Comparison of ENCODE assay signal across 23 mouse cellular contexts in the genomic region with DNA sequence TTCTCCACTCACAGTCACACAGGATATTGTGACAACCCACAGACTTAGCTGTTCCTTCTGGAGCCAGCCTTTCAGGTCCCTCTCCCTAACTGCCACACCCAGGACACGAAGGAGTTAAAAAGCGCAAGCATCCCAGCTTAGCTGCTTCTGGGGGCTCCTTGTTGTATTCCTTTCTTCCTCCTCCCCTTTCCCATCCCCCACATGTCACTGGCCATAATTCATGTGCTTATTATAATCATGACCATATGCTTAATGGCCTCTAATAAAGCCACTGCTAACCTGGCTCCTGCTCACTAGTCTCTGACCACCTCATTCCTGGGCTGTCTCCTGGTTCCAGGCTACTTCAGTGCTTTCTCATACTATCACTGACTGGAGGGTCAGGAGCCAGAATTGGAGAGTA. TPM values are rescaled to one million over a fixed set of nuclear protein-coding genes. Genes with fewer than 3 reads are reported as not detected.
A peak's percentile ranks its signal among the peaks of the same experiment; 100 is the strongest.
DNase-seq lines count a peak whose midpoint lies in the region.
"Had no signal": no experiment of that assay in that cellular context is flagged by ENCODE, and none has a peak within 500 bp of the region (broad histone marks: within the 10 kb centered on the region; RNA-seq: fewer than 3 reads in every experiment).

No protein-coding gene starts in this region.

- H3K4me3 ChIP-seq in embryonic facial prominence, embryonic 10.5 days: no peak overlapping the region
- H3K4me3 ChIP-seq: forebrain, embryonic 10.5 days; forebrain, embryonic 13.5 days; heart, adult 2 months; heart, embryonic 10.5 days; heart, embryonic 13.5 days; hindbrain, embryonic 15.5 days; intestine, embryonic 15.5 days had no signal

- no peaks in the 10 kb centered on the region for H3K9me3 ChIP-seq in embryonic facial prominence, embryonic 10.5 days
- H3K9me3 ChIP-seq: forebrain, embryonic 10.5 days; forebrain, embryonic 13.5 days; heart, embryonic 10.5 days; heart, embryonic 13.5 days; hindbrain, embryonic 15.5 days; intestine, embryonic 15.5 days had no signal

- peak; percentile 63 for DNase-seq in embryo, embryonic 10.5 days (ENCODE audit: low spot score)
- peak; percentile 42 for DNase-seq in embryonic facial prominence, embryonic 10.5 days (ENCODE audit: low spot score)
- peak; percentile 83 for DNase-seq in hindlimb bud, embryonic 11.5 days (ENCODE audit: extremely low spot score, low read depth, low spot score)
- DNase-seq in mesoderm, embryonic 11.5 days (ENCODE audit: low read depth, low spot score): peak; percentile 69
- no peak for DNase-seq in B cell, adult 2 months
- DNase-seq in adrenal gland, postnatal 10 days: no peak
- no peak for DNase-seq in cerebellum, postnatal 14 days
- DNase-seq: adrenal gland, adult 2 months; adrenal gland, postnatal 25 days; cerebellum, adult 11-12 months; cerebellum, adult 8-10 months; cerebellum, postnatal 10 days; gastrocnemius, postnatal 25 days; heart, adult 2 months; heart, postnatal 14 days; heart, postnatal 4 days; kidney, adult 11 months had no signal

- H3K27ac ChIP-seq in embryonic facial prominence, embryonic 10.5 days (replicated peaks): no peak overlapping the region
- H3K27ac ChIP-seq: forebrain, embryonic 10.5 days; forebrain, embryonic 13.5 days; heart, adult 2 months; heart, embryonic 10.5 days; heart, embryonic 13.5 days; hindbrain, embryonic 15.5 days; intestine, embryonic 15.5 days had no signal

- no peaks in the 10 kb centered on the region for H3K36me3 ChIP-seq in embryonic facial prominence, embryonic 10.5 days (replicated peaks)
- H3K36me3 ChIP-seq: forebrain, embryonic 10.5 days; heart, embryonic 10.5 days; heart, embryonic 13.5 days; hindbrain, embryonic 15.5 days; intestine, embryonic 15.5 days had no signal

- peaks cover 34% of the 10 kb centered on the region for H3K27me3 ChIP-seq in embryonic facial prominence, embryonic 10.5 days (replicated peaks; ENCODE audit: low read depth, poor library complexity, severe bottlenecking)
- H3K27me3 ChIP-seq: hindbrain, embryonic 15.5 days; intestine, embryonic 15.5 days had no signal

- H3K4me1 ChIP-seq in embryonic facial prominence, embryonic 10.5 days: peaks cover 41% of the 10 kb centered on the region

- 78% methylated on average over 2 of the region's 2 CpGs for WGBS in embryonic facial prominence, embryonic 10.5 days

RNA-seq across cellular contexts. Expression of gene Cd82, which starts 27.6 kb away (rescaled TPM):
- polyA plus RNA-seq in embryonic facial prominence, embryonic 10.5 days (2016; fragmentation: Nextera tagmentation; extraction: Ambion mirVana): 5.2 and 7.3 TPM in 2 replicates
- 10 to 100 TPM; 44.1 to 47.5 TPM for total RNA-seq in adrenal gland, postnatal 10 days (2021)

Comparison
In these comparisons a context has a peak if more than half of its experiments do, and no peak if none do; other contexts are left out.
1. DNase-seq: peak in embryo, embryonic 10.5 days (single experiment), embryonic facial prominence, embryonic 10.5 days (single experiment), hindlimb bud, embryonic 11.5 days (single experiment) and mesoderm, embryonic 11.5 days (single experiment); none in B cell, adult 2 months (0 of 2), adrenal gland, postnatal 10 days (single experiment) and cerebellum, postnatal 14 days (0 of 2).